Mouse (Mus musculus): ENCODE data around the gene Klf12. TPM values are rescaled to one million over a fixed set of nuclear protein-coding genes. Genes with fewer than 3 reads are reported as not detected.

Gene Klf12
- polyA plus RNA-seq, 1 experiment from 2014 or later = 44.4 TPM

- H3K36me3 ChIP-seq = no peaks in the 10 kb centered on the region
- H3K27me3 ChIP-seq = no peaks in the 10 kb centered on the region
- no peaks in the 10 kb centered on the region for H3K9me3 ChIP-seq
- WGBS = 51% methylated on average over 6 of the region's 6 CpGs
- peaks cover 20% of the 10 kb centered on the region for H3K4me1 ChIP-seq (replicated peaks)
- no peak overlapping the region for H3K9ac ChIP-seq
- no peak overlapping the region for H3K4me2 ChIP-seq
- no peak for ATAC-seq (ENCODE audit: low read depth)
- H3K27ac ChIP-seq (replicated peaks) = no peak overlapping the region
- no peak overlapping the region for H3K4me3 ChIP-seq
These were observed 171.1 kb downstream of the Klf12 start for GRCm38 (mm10) chr14:100113419-100113818.

- Histone ChIP-seq H3K27me3 (no peaks in the 10 kb centered on the region), H3K27ac (replicated peaks) (no peak overlapping the region), H3K4me3 (no peak overlapping the region), H3K36me3 (0 out of 2 replicates have a peak, but pooled peaks cover 3% of the 10 kb centered on the region), H3K9ac (no peak overlapping the region), H3K4me2 (no peak overlapping the region), H3K4me1 (replicated peaks) (peaks cover 20% of the 10 kb centered on the region), H3K9me3 (no peaks in the 10 kb centered on the region)
- ATAC-seq (ENCODE audit: low read depth) = peak; percentile 23; the same call in 1 of the 2 replicates
- 0% methylated on average over 1 of the region's 1 CpGs for WGBS
These were observed 172.7 kb downstream of the Klf12 start for GRCm38 (mm10) chr14:100111735-100112134.

- no peak overlapping the region for H3K4me2 ChIP-seq
- peaks cover 34% of the 10 kb centered on the region for H3K4me1 ChIP-seq (replicated peaks)
- WGBS = 20% methylated on average over 6 of the region's 6 CpGs
- no peak overlapping the region for H3K4me3 ChIP-seq
- no peaks in the 10 kb centered on the region for H3K27me3 ChIP-seq
- H3K9me3 ChIP-seq = no peaks in the 10 kb centered on the region
- no peak for ATAC-seq (ENCODE audit: low read depth)
- no peak overlapping the region for H3K9ac ChIP-seq
- 0 out of 2 replicates have a peak, but pooled peaks cover 3% of the 10 kb centered on the region for H3K36me3 ChIP-seq
- no peak overlapping the region for H3K27ac ChIP-seq (replicated peaks)
These were observed 174.9 kb downstream of the Klf12 start for GRCm38 (mm10) chr14:100109563-100109962.

- no peak overlapping the region for H3K4me2 ChIP-seq
- H3K36me3 ChIP-seq = 0 out of 2 replicates have a peak, but pooled peaks cover 3% of the 10 kb centered on the region
- H3K27me3 ChIP-seq = no peaks in the 10 kb centered on the region
- no peak for ATAC-seq (ENCODE audit: low read depth)
- H3K4me3 ChIP-seq = no peak overlapping the region
- WGBS = 79% methylated on average over 10 of the region's 10 CpGs
- no peak overlapping the region for H3K9ac ChIP-seq
- no peaks in the 10 kb centered on the region for H3K9me3 ChIP-seq
- H3K27ac ChIP-seq (replicated peaks) = no peak overlapping the region
- H3K4me1 ChIP-seq (replicated peaks) = peaks cover 33% of the 10 kb centered on the region
These were observed 178.9 kb downstream of the Klf12 start for GRCm38 (mm10) chr14:100105570-100105969.

- H3K27me3 ChIP-seq = no peaks in the 10 kb centered on the region
- peaks cover 31% of the 10 kb centered on the region for H3K4me1 ChIP-seq (replicated peaks)
- H3K36me3 ChIP-seq = 0 out of 2 replicates have a peak, but pooled peaks cover 3% of the 10 kb centered on the region
- H3K27ac ChIP-seq (replicated peaks) = peak overlapping the region; percentile 74
- 0 out of 2 replicates have a peak overlapping the region, but pooled peaks have one; percentile 13 for H3K4me2 ChIP-seq
- H3K9ac ChIP-seq = peak overlapping the region; percentile 8; the same call in 1 of the 2 replicates
- 36% methylated on average over 12 of the region's 12 CpGs for WGBS
- H3K9me3 ChIP-seq = no peaks in the 10 kb centered on the region
- no peak overlapping the region for H3K4me3 ChIP-seq
- ATAC-seq (ENCODE audit: low read depth) = peak; percentile 59
These were observed 179.7 kb downstream of the Klf12 start for GRCm38 (mm10) chr14:100104818-100105217.

- Histone ChIP-seq H3K27ac (replicated peaks) (no peak overlapping the region), H3K36me3 (0 out of 2 replicates have a peak, but pooled peaks cover 3% of the 10 kb centered on the region), H3K9ac (no peak overlapping the region), H3K9me3 (no peaks in the 10 kb centered on the region), H3K27me3 (no peaks in the 10 kb centered on the region), H3K4me3 (no peak overlapping the region), H3K4me1 (replicated peaks) (peaks cover 26% of the 10 kb centered on the region), H3K4me2 (no peak overlapping the region)
- WGBS = 29% methylated on average over 6 of the region's 6 CpGs
- ATAC-seq (ENCODE audit: low read depth) = no peak
These were observed 180.7 kb downstream of the Klf12 start for GRCm38 (mm10) chr14:100103818-100104217.

- WGBS = 68% methylated on average over 10 of the region's 10 CpGs
These were observed 187.0 kb downstream of the Klf12 start for GRCm38 (mm10) chr14:100097208-100098189.

GRCm38 (mm10) chr14:100095730-100096129, 188.7 kb downstream of the Klf12 start:
- no peaks in the 10 kb centered on the region for H3K36me3 ChIP-seq
- H3K27me3 ChIP-seq = no peaks in the 10 kb centered on the region
- H3K27ac ChIP-seq (replicated peaks) = no peak overlapping the region
- no peak overlapping the region for H3K4me3 ChIP-seq
- ATAC-seq (ENCODE audit: low read depth) = no peak
- H3K9ac ChIP-seq = no peak overlapping the region
- no peak overlapping the region for H3K4me2 ChIP-seq
- no peaks in the 10 kb centered on the region for H3K9me3 ChIP-seq
- 0 out of 2 replicates have a peak, but pooled peaks cover 6% of the 10 kb centered on the region for H3K4me1 ChIP-seq (replicated peaks)
- WGBS = 87% methylated on average over 3 of the region's 3 CpGs

More at GRCm38 (mm10) chr14:100097208-100098189, 187.0 kb downstream of the Klf12 start:
- H3K27me3 ChIP-seq = no peaks in the 10 kb centered on the region
- H3K9me3 ChIP-seq = no peaks in the 10 kb centered on the region
- no peak overlapping the region for H3K9ac ChIP-seq
- 0 out of 2 replicates have a peak, but pooled peaks cover 6% of the 10 kb centered on the region for H3K4me1 ChIP-seq (replicated peaks)
- no peaks in the 10 kb centered on the region for H3K36me3 ChIP-seq
- no peak overlapping the region for H3K4me2 ChIP-seq
- H3K4me3 ChIP-seq = no peak overlapping the region
- ATAC-seq (ENCODE audit: low read depth) = no peak
- no peak overlapping the region for H3K27ac ChIP-seq (replicated peaks)

- H3K36me3 ChIP-seq = no peaks in the 10 kb centered on the region
- H3K4me2 ChIP-seq = no peak overlapping the region
- no peaks in the 10 kb centered on the region for H3K4me1 ChIP-seq (replicated peaks)
- 91% methylated on average over 1 of the region's 1 CpGs for WGBS
- ATAC-seq (ENCODE audit: low read depth) = no peak
- H3K4me3 ChIP-seq = no peak overlapping the region
- no peaks in the 10 kb centered on the region for H3K27me3 ChIP-seq
- no peak overlapping the region for H3K9ac ChIP-seq
- H3K27ac ChIP-seq (replicated peaks) = no peak overlapping the region
- no peaks in the 10 kb centered on the region for H3K9me3 ChIP-seq
These were observed 194.0 kb downstream of the Klf12 start for GRCm38 (mm10) chr14:100090517-100090916.

GRCm38 (mm10) chr14:100079620-100080019, 204.9 kb downstream of the Klf12 start:
- Histone ChIP-seq H3K4me2 (no peak overlapping the region), H3K27ac (replicated peaks) (no peak overlapping the region), H3K4me1 (replicated peaks) (0 out of 2 replicates have a peak, but pooled peaks cover 4% of the 10 kb centered on the region), H3K9me3 (no peaks in the 10 kb centered on the region), H3K27me3 (no peaks in the 10 kb centered on the region), H3K36me3 (no peaks in the 10 kb centered on the region), H3K4me3 (no peak overlapping the region), H3K9ac (no peak overlapping the region)
- ATAC-seq (ENCODE audit: low read depth) = no peak
- WGBS = 84% methylated on average over 4 of the region's 4 CpGs

GRCm38 (mm10) chr14:100072431-100073195, 211.9 kb downstream of the Klf12 start:
- no peak overlapping the region for H3K27ac ChIP-seq (replicated peaks)
- H3K9me3 ChIP-seq = no peaks in the 10 kb centered on the region
- ATAC-seq (ENCODE audit: low read depth) = no peak
- no peak overlapping the region for H3K4me3 ChIP-seq
- H3K9ac ChIP-seq = no peak overlapping the region
- no peaks in the 10 kb centered on the region for H3K27me3 ChIP-seq
- H3K36me3 ChIP-seq = no peaks in the 10 kb centered on the region
- WGBS = 85% methylated on average over 12 of the region's 12 CpGs
- H3K4me1 ChIP-seq (replicated peaks) = peaks cover 19% of the 10 kb centered on the region; the same call in 1 of the 2 replicates
- H3K4me2 ChIP-seq = no peak overlapping the region
